Mouse (Mus musculus): ENCODE data around the gene Hspa2.

Gene Hspa2

DNA sequence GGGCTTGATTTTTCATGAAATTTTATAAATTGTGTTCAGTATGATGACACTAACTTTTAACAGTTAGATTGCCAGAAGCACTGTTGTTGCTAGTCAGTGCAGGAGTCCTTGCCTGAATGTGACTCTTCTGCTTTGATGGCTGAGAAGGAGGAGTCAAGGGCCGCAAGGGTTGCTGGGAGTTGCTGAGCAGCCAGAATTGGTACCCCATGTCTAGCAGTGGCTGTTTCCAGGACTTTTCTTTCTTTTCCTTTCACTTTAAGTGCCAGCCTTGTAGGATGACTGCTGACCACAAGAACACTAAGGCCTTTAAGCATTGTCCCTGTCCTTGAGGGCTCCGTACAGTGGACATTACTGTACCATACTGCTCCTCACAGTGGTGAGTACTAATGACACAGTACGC lies 26.2 kb upstream of the Hspa2 start:
- no peak for DNase-seq (ENCODE audit: low spot score in 2 of 2)

DNA sequence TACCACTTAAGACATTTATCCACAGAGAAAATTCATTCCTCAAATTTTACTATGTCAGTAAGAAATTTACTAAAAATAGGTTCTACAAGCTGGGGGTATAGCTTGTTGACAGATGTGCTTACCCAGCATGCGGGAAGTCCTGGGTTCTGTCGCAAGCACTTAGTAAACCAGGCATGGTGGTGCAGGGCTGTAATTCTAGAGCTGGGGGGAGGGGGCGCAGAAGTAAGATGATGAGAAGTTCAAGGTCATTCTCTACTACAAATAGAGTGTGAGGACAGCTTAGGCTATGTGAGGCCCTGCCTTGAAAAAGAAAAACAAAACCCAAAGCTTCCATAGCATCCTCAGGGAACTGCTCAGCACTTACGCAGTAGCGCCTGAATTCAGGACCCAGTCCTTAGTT lies 25.4 kb upstream of the Hspa2 start:
- DNase-seq (ENCODE audit: low spot score in 2 of 2): no peak

DNA sequence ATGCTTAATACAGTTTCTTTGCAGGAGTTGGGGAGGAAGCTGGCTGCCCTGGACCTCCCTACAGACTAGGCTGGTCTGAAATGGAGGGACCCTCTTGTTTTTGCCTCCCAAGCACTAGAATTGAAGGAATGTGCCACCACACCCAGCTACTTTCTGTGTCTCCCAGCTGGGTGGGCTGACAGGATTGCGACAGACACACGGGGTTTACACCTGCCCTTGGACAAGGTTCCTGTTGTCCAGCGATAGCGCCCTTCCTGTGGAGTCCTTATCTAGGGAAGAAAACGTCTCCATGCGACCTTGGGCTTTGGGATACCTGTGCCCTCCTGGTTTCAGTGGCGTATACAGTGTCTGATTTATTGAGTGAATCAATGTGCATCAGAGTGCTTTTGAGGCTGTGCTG lies 23.8 kb upstream of the Hspa2 start:
- no peak for DNase-seq (ENCODE audit: low spot score in 2 of 2)

DNA sequence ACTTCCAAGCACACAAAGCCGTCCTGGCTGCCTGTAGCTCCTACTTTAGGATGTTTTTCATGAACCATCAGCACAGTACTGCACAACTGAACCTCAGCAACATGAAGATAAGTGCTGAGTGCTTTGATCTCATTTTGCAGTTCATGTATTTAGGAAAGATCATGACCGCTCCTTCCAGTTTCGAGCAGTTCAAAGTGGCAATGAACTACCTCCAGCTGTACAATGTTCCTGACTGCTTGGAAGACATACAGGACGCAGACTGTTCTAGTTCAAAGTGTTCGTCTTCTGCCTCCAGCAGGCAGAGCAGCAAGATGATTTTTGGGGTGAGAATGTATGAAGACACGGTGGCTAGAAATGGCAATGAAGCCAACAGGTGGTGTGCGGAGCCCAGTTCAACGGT lies 18.6 kb upstream of the Hspa2 start:
- DNase-seq (ENCODE audit: low spot score in 2 of 2): no peak

DNA sequence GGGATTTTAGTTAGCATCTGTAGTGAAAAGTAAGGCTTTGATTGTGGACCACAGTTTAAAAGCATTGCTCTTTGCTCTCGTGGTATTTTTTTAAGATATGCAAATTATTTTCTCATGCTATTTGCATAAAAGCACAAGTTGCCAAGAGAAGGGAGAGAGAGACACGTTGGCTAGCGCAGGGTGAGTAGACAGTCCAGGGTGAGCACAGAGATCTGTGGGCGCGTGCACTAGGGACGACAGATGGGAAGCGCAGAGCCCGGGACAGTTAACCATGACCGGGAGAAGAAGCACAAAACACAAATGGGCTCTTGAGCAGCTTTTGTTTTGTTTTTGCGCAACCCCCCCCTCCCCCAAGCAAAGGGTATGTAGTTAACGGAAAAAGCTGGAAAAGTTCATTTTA lies 15.2 kb upstream of the Hspa2 start:
- DNase-seq (ENCODE audit: low spot score in 2 of 2): no peak

DNA sequence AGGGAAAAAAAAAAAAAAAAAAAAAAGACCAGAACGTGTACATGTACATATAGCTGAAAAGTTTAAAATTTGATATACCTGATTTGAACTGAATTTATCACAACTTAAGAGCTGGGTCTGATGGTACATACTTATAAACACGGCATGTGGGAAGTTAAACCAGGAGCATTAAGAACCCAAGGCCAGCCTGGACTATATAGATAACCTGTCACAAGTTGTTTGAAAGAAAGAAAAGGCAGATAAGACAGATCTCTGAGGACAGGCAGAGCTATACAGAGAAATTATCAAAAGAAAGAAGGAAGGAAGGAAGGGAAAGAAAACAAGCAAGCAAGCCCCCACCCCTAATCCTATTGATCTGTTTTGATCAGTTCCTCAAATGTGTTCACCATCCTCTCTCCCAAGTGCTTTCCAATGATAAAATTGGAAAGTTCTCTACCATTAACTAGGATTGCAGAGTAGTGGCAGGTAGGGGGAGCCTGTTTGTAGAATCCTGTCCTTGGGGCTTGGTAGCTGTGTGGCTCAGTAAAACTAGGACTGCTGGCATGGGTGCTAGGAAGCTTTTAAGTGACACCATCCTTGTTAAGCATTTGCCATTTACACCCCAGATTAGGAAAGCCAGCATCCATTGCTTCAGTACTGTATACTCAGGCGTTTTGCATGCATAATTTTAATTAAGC lies 12.2 kb upstream of the Hspa2 start:
- no peak for DNase-seq (ENCODE audit: low spot score in 2 of 2)

DNA sequence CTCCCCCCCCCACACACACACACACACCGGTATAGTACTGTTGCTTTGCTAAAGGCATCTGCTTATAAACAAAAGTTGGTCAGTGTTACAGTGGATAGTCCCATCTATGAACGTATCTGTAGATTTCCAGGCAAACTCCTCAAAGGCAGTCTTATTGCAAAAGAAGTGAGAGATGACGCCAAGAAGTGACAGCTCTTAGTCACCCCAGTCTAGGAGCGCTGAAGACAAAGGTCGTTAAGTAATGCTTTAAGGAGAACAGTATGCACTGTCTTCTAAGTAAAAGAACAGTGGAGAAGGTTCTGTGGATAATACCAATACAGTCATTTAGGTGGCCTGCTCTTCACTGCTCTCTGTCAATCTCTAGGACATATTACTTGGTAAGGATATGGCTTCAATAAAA lies 11.0 kb upstream of the Hspa2 start:
- no peak for DNase-seq (ENCODE audit: low spot score in 2 of 2)

DNA sequence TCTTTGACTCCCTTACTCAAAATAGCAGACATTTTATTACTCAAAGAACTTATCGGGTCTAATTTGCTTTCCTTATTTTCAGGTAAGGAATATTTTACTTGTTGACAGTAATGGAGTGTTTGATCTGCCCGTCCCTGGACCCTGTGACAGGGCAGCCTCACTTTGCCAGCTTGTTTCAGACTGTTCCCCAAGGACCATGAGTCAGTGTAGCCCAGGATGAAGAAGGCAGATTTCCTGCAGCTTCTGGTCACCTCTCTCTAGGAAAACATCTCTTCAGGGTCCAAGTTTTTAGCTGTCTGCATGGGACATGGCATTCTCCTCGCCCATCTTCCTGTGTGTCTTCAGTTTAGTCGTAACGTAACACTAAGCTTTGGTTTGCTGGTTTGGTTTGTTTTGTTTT lies 6.7 kb upstream of the Hspa2 start:
- no peak for DNase-seq (ENCODE audit: low spot score in 2 of 2)

DNA sequence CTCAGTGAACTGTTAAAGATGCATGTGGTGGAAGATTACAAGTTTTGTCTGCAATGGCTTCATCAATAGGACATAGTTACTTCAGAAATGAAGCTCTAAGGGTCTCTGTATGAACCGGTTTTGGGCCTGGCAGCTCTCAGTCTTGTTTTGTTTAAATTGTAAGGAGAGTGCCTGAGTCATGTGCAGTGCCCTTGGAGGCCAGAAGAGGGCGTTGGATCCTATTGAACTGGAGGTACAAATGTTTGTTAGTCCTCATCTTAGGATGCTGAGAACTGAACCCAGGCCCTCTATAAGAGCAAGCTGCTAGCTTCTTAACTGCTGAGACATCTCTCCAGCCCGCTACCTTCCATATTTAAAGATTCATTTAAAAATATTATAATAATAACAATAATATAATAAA lies 2.3 kb upstream of the Hspa2 start:
- DNase-seq (ENCODE audit: low spot score in 2 of 2): no peak

DNA sequence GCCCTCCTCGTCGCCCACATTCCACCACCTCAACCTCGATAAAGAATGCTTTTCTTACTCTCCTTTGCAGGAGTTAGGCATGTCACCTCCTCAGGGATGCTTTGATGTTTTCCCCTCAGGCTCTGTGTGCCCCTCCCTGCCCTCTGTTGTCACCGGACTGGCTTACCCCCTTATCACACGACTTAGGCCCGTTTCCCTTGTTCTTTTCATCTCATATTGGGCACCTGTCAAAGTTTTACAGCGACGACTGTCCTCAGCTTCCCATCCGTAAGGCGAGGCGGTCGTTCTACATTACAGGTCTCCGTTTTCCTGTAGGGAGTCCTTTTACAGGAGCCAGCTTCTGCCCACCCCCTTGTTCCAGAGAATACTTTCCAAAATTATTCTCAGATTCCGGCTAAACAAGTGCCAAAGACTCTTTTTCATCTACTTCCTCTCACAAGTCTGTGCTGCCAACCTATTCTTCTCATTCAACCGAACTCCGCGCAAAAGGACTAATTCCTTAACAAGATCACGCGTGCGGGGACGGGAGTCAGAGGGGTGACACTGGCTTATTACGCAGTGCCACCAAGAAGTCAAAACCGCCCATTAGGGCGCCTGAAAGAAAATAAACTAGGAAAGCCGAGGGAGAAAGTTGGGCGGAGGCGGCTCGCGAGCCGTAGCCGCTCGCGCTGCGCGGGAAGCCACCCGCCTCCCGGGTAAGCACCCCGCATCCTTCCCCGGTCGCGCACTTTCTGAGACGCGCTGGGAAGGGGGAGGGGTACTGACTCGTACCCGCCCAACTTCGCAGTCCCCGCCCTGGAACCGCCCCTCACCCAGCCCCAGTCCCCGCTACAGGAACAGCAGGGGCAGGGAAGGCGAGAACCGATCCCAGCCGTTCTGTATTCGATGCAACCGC lies 738 bp upstream of the Hspa2 start:
- DNase-seq (ENCODE audit: low spot score in 2 of 2): no peak

DNA sequence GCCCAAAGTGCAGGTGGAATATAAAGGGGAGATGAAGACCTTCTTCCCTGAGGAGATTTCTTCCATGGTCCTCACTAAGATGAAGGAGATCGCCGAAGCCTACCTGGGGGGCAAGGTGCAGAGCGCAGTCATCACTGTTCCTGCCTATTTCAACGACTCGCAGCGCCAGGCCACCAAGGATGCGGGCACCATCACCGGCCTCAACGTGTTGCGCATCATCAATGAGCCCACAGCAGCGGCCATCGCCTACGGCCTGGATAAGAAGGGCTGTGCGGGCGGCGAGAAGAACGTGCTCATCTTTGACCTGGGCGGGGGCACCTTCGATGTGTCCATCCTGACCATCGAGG lies 833 bp downstream of the Hspa2 start:
- DNase-seq (ENCODE audit: low spot score in 2 of 2): no peak

DNA sequence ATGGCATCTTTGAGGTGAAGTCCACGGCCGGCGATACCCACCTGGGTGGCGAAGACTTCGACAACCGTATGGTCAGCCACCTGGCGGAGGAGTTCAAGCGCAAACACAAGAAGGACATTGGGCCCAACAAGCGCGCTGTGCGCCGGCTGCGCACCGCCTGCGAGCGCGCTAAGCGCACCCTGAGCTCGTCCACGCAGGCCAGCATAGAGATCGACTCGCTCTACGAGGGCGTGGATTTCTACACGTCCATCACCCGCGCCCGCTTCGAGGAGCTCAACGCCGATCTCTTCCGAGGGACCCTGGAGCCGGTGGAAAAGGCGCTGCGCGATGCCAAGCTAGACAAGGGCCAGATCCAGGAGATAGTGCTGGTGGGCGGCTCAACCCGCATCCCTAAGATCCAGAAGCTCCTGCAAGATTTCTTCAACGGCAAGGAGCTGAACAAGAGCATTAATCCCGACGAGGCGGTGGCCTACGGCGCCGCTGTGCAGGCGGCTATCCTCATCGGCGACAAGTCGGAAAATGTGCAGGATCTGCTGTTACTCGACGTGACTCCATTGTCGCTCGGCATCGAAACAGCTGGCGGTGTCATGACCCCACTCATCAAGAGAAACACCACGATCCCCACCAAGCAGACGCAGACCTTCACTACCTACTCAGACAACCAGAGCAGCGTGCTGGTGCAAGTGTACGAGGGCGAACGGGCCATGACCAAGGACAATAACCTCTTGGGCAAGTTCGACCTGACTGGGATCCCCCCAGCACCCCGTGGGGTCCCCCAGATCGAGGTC lies 1.4 kb downstream of the Hspa2 start:
- no peak for DNase-seq (ENCODE audit: low spot score in 2 of 2)

DNA sequence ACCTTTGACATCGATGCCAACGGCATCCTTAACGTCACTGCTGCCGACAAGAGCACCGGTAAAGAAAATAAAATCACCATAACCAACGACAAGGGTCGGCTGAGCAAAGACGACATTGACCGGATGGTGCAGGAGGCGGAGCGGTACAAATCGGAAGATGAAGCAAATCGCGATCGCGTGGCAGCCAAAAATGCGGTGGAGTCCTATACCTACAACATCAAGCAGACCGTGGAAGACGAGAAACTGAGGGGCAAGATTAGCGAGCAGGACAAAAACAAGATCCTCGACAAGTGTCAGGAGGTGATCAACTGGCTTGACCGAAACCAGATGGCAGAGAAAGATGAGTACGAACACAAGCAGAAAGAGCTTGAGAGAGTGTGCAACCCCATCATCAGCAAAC lies 2.0 kb downstream of the Hspa2 start:
- DNase-seq (ENCODE audit: low spot score in 2 of 2): no peak

DNA sequence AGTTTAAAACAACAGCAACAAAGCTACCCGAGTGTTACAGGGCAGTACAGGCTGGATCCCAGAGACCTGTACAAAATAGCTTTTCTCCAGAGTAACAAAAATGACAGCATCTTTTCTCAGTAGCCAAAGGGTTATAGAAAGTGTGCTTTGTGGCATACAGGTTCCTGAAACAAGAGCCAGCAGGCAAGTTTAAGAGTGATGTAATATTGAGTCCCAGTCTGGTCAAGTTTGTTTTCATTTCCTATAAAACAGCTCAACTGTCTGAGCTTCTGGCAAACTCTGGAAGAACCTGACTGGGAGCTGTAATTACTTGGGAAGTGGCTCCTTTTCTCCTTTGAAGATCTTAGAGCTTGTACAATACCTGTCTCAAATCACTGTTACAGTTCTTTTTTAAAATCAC lies 3.2 kb downstream of the Hspa2 start:
- DNase-seq (ENCODE audit: low spot score in 2 of 2): no peak

DNA sequence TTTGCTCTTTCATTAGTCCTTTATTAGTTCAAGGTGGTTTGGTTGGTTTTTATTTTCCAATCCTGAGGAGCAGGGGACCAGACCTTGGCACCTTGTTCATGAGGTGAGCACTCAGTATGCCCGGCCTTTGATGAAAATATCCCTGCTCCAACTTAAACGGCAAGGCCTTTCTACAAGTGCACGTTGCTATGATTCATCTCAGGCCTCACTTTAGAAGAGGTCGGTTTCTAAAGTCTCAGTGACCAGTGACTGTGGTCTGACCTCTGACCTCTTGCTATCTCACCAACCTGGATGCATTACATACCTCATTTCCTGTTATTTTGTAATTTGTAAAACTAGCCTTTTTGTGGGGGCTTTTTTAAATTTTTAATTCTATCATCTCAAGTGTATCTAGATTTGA lies 5.2 kb downstream of the Hspa2 start:
- DNase-seq (ENCODE audit: low spot score in 2 of 2): no peak

DNA sequence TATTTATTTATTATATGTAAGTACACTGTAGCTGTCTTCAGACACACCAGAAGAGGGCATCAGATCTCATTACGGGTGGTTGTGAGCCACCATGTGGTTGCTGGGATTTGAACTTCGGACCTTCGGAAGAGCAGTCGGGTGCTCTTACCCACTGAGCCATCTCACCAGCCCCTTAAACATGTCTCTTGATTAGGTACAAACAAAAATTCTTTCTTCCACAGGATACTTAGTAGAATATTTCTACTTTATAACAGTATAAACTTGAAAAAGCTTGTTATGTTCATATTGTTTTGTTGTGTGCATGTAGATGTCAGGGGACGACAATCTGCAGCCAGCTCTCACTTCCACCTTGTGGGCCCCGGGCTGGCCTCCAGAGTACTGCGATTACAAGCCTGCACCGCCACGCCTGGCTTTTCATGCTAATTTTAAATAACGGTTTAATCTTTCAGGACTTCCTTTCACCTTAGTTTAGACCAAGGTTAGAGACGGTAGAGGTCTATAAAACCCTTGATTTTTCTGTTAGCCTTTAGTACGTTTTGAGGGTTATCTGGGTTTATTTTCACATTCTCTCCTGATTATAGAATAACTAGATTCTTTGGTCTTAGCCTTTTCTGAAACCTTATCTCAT lies 11.5 kb downstream of the Hspa2 start:
- DNase-seq (ENCODE audit: low spot score in 2 of 2): no peak

DNA sequence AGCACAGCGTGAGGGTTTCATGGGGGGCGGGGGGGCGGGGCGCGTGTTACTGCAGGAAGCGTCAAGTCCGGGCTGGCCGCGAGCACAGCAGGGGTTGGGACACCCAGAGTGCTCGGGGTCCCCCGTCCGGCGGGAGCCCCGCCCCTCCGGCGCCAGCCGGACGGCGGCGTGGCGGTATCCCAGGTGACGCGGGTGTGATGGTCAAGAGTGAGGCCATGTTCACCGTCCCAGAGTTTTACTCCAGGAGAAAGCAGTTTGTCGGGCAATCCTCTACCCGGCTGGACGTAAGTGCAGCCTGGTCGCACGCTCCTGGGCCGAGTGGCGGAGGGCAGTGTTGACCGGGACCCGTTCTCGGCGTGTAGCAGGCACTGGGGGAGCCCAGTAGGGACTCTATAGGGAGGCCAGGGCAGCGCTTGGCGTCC lies 13.5 kb downstream of the Hspa2 start, which contains the start of gene Ppp1r36:
Ppp1r36 (plus strand) TSS at position 106 of the 422 bp plus-strand sequence.
- DNase-seq (ENCODE audit: low spot score in 2 of 2): no peak

DNA sequence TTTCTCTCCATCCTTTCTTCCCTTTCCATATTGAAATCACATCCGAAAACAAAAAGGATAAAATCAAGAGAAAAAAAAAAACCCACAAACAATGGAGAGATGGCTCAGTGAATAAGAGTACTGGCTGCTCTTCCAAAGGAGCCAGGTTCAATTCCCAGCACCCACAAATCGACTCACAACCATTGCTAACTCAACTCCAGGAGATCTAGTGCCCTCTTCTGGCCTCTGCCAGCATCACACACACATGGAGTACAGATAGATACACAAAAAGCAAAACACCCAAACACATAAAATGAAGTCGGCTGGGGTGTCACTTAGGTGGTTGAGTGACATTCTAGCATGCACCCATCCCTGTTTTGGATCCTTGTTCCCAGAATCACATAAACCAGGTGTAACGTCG lies 14.4 kb downstream of the Hspa2 start:
- no peak for DNase-seq (ENCODE audit: low spot score in 2 of 2)

DNA sequence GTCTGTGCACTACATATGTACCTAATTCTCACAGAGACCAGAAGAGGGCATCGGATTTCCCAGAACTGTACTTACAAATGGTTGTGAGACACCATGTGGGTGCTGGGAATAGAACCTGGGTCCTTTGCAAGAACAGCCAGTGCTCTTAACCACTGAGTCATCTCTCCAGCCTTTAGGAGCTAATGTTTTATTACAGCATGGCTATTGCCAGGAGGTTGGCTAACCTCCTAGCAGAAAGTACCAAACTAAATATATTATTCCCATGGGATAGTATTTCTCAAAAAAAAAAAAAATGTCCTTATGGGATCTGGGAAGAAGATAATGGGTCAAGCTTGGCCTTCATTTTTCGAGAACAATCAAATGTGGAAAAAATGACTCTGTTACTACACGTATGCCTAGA lies 21.3 kb downstream of the Hspa2 start:
- DNase-seq (ENCODE audit: low spot score in 2 of 2): no peak

DNA sequence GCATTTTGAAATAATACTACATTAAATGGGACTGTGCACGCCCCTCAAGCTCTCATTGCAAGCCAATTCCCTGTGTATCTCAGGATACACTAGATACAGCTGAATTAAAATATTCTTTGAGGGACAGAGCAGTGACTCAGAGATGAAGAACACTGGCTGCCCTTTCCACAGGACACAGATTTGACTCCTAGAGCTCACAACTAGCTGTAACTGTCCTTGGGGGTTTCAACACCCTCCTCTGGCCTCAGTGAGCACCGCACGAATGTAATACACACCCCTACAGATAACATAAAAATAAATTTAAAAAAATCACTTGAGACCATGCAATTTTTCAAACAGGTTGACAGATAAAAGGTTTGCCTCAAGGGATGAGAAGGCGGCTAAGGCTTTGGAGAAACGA lies 23.6 kb downstream of the Hspa2 start:
- no peak for DNase-seq (ENCODE audit: low spot score in 2 of 2)

DNA sequence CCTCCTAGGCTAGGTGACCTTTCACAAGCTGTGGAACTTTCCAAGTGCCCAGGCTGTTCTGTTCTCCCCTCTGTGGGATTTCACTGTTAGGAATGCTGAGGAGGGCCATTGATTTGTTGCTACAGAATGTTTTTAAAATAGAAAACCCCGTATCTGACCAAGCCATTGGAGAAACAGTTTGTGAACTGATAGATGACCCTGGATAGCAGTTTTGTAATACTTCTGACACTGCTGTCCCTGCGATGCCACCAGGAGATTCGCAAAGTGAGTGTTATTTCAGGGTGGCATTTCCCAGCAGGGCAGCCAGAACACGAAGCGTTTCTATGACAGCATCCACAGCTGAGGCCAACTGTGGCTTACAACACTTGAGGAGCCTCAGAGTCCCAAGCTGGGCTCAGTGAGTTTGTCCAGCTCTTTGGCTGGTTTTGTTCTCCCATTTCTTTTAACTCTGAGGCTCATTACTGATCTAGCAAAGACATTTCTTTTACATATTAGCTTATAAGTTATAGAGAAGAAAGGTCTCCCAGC lies 27.0 kb downstream of the Hspa2 start:
- DNase-seq (ENCODE audit: low spot score in 2 of 2): no peak

DNA sequence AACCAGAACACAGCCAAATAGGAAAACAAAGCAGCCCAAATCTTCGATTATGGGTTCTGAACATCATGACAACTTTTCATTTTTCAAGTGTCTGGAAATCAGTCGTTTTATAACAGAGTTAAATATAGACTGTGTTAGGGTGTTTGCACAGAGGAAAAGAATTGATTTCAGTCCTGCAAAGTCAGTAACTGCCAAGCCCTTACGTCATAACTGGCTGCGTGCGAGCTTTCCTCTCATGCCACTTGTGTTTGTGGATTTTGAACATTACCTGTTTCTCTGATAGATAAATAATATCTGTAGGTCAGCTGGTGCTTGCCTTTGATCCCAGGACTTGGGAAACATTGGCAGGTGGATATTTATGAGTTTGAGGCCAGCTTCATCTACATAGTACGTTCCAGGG lies 27.5 kb downstream of the Hspa2 start:
- no peak for DNase-seq (ENCODE audit: low spot score in 2 of 2)

Data from spleen, postnatal 14 days (tissue).